Mouse (Mus musculus) thymus, postnatal 14 days (tissue): Measurements from ENCODE around the gene Vmn1r217.
"Not testable (repeated sequence)": the region's sequence is repeated elsewhere in the genome, so short reads cannot be mapped to it uniquely, and the experiment has no call there.

Source experiments
- DNase-seq: peaks from one replicate; pipeline ENCODE4 v3.0.0; 2021

Gene Vmn1r217

GRCm38 (mm10) chr13:23118126-23118525 is at the start of gene Vmn1r217:
TSS of gene Vmn1r217 (minus strand) at chr13:23118226.
- DNase-seq = not testable (repeated sequence)

- not testable (repeated sequence) for DNase-seq
Measured at GRCm38 (mm10) chr13:23166471-23166870, 48.4 kb upstream of the Vmn1r217 start.

- no peak for DNase-seq
Measured at GRCm38 (mm10) chr13:23159012-23159411, 41.0 kb upstream of the Vmn1r217 start, which contains the start of gene Vmn1r219. TSS of gene Vmn1r219 (plus strand) at chr13:23159312.

GRCm38 (mm10) chr13:23157848-23158247 is 39.8 kb upstream of the Vmn1r217 start:
- DNase-seq = no peak

GRCm38 (mm10) chr13:23138880-23139279 is 20.9 kb upstream of the Vmn1r217 start:
- no peak for DNase-seq

- no peak for DNase-seq
Measured at GRCm38 (mm10) chr13:23133501-23133900, 15.5 kb upstream of the Vmn1r217 start.

- DNase-seq = no peak
Measured at GRCm38 (mm10) chr13:23133099-23133498, 15.1 kb upstream of the Vmn1r217 start, which contains the start of gene Vmn1r218. TSS of gene Vmn1r218 (plus strand) at chr13:23133155.

GRCm38 (mm10) chr13:23120611-23121010 is 2.6 kb upstream of the Vmn1r217 start:
- DNase-seq = no peak

- no peak for DNase-seq
Measured at GRCm38 (mm10) chr13:23094386-23094785, 23.6 kb downstream of the Vmn1r217 start.

GRCm38 (mm10) chr13:23069312-23069711 is 48.7 kb downstream of the Vmn1r217 start:
- DNase-seq = no peak

GRCm38 (mm10) chr13:23067725-23068124 is 50.3 kb downstream of the Vmn1r217 start, which contains the start of gene Vmn1r215:
TSS of gene Vmn1r215 (plus strand) at chr13:23068025.
- no peak for DNase-seq

- no peak for DNase-seq
Measured at GRCm38 (mm10) chr13:23057778-23058177, 60.2 kb downstream of the Vmn1r217 start.
